Mouse (Mus musculus) erythroblast, embryonic 14.5 days (primary cell): Measurements from ENCODE around the gene Plcd1.

Experiments
- GATA1 ChIP-seq: IDR thresholded peaks from 2 replicates; pipeline ENCODE4 v1.6.1; 2012; ENCODE audit warnings: low read length, inconsistent platforms, mixed read lengths
- TAL1 ChIP-seq: IDR thresholded peaks from 3 replicates; pipeline ENCODE4 v1.6.1; 2012; ENCODE audit warnings: low read length, inconsistent platforms, mixed read lengths

DNA sequence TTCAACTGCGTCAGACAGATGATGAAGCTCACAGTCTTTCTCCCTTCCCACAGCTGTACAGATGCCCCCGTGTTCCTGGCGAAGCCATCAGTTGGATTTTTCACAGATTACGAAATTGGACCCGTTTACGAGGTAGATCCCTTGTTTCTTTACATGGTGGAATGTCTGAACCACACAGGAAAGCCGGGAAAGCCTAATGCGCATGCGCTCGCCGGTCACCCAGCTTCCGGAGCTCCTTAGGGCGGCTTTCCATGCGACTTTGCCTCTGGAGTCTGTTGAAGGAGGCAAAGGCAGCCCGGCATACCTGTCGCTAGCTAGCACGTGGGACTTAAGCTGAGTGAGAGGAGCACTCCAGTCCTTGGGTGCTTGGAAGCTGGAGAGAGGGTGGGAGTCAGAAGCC, 21.6 kb upstream of the Plcd1 start:
- TF ChIP-seq GATA1 (no peak), TAL1 (no peak)
